Mouse (Mus musculus) cerebellum, postnatal 14 days (tissue): ENCODE results near the gene Hpdl.

Source experiments
- DNase-seq, 2 experiments: peaks; one replicate each; pipeline ENCODE4 v3.0.0; 2021; ENCODE audit warnings: mixed read lengths in 2 of 2

Gene Hpdl

GRCm38 (mm10) chr4:116796442-116797110, 24.9 kb downstream of the Hpdl start:
- DNase-seq = no peak

DNA sequence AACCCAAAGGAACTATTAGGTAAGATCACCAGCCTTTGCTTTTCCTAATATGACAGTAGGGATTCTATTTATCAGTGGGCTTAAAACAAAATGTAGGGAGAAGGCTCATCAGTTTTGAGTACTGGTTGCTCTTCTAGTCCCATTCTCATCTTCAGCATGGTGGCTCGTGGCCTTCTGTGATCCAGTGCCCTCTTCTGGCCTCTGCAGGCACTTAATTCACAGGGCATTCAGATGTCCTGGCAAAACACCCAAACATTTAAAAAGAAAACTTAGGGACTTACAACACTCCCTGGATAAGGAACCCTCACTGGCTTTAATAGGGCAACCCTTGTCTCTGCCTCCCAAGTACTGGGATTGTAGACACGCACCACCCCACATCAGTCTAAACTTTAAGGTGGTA, 27.2 kb downstream of the Hpdl start:
- DNase-seq = no peak

- DNase-seq = no peak
These were observed 29.1 kb downstream of the Hpdl start for GRCm38 (mm10) chr4:116792453-116792852.

DNA sequence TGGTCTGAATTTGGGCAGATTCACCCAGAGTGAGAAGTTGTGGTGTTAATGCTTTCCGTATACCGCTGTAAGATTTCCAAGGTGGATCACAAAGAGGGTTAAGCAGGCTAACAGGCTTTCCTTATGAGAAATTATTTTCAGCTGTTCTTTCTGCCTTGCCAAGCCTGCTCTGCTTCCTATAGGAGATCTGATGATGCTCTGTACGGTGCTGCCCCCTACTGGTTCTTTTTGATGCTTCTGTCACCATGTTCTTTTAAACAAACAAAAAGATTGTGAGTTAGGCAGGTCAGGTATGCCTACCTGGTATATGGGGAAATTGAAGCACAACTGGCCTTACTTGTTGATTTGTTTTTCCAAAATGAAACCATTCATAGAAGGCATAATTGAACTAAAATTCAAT, 32.6 kb downstream of the Hpdl start:
- DNase-seq = peak; percentile 90 to 93

DNA sequence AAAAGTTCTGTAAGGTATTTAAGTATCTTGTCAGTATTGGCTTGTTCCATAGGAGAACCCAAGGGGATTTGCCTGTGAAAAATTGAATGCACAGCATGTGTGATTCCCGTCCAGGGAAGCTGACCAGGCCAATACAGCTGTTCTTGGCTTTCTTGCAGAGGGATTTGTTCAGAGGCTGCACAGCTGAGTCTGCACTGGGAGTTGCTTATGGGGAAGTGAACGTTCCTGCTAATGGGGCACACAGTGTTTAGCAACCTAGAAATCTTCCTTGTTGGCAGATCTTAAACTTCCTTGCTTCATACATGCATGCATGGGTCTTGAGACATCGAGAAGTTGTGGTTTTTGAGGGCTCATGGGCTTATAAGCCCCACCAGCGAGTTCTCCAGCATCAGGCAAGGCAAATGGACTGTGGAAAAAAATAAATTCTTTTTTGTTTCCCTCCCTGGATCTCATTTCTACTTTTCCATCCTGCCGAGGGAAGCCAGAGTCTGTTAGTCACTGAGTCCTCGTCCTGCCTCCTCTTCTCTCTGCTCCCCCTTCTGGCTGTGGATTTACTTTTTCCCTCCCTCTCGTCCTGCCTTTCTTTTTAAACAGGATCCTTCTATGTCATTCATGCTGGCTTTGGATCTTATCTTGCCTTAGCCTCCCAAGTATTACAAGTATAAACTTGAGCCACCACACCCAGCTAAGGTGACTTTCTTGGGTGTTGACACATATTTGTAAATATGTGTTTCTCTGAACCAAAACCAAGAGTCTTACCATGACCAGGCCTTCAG, 33.3 kb downstream of the Hpdl start:
- DNase-seq = no peak

DNA sequence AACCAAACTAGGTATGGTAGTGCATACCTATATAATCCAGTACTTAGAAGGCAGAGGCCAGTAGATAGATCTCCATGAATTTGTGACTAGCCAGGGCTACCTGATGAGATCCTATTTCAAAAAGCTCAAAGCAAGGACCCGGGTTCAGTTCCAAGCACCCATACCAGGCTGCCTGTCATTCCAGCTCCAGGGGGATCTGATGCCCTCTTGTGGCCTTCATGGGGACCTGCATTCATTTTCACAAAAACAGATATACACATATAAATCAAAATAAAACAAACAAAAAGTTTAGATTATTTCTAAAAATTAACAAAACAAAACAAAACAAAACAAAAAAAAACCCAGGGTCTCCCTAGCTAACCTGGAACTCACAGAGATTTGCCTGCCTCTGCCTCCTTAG, 34.9 kb downstream of the Hpdl start:
- DNase-seq = no peak

- DNase-seq = no peak
These were observed 39.3 kb downstream of the Hpdl start for GRCm38 (mm10) chr4:116782171-116782570.

GRCm38 (mm10) chr4:116781366-116781765, 40.1 kb downstream of the Hpdl start:
- DNase-seq = no peak

DNA sequence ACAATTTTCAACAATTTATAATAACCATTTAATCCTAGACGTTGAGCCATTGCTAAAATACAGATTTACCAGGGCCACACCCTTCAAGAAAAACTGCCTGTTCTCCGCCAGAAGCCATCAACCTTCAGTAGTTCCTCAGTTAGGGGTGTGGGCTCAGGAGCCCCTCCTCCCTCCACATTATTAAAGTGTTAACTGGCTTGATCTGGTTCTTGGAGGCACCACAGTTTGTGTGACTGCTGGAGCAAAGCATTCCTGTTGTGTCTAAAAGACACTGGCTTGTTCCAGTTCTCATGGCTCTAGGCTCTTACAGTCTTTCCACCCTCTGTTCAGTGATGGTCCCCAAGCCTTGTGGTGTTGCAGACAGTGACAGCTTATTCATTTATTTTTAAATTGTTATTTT, 41.0 kb downstream of the Hpdl start:
- DNase-seq = no peak

GRCm38 (mm10) chr4:116777079-116777478, 44.4 kb downstream of the Hpdl start:
- DNase-seq = no peak

DNA sequence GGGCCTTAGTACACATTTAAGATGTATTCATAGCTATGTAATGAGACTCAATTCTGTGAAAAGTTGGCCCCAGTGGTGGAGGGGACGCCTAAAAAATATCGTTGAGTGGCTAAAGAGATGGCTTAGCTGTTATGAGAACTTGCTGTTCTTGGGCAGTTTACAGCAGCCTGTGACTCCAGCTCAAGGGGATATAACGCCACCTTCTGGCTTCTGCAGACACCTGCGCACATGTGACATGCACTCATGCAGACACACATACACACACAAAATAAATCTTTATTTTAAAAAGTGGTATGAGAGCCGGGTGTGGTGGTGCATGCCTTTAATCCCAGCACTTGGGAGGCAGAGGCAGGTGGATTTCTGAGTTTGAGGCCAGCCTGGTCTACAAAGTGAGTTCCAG, 45.1 kb downstream of the Hpdl start:
- no peak for DNase-seq
